Mouse (Mus musculus) heart, embryonic 14.5 days (tissue): ENCODE results near the gene Dnah5. TPM values are rescaled to one million over a fixed set of nuclear protein-coding genes. Genes with fewer than 3 reads are reported as not detected.

Source experiments
- ATAC-seq: fragments of 200-750 bp; cut with Nextera tagmentation; 2 replicates; pipeline ENCODE4 v1.8.0; 2017; ENCODE audit warnings: low read depth, moderate TSS enrichment; ENCODE audit not compliant: insufficient number of reproducible peaks, insufficient read depth, low FRiP score
- H3K27ac ChIP-seq, 2 experiments: fragments of 200-500 bp in 1 of 2; fragments of 300-500 bp in 1 of 2; sonication (generic) in 1 of 2; replicated peaks in 1 of 2; 2 replicates each; pipeline ENCODE4 v1.5.1; 2012 to 2014; ENCODE audit warnings: low read depth in 2 of 2, low read length in 2 of 2, control low read depth in 1 of 2, mild to moderate bottlenecking in 1 of 2, mixed read lengths in 1 of 2; ENCODE audit not compliant: control insufficient read depth in 1 of 2, insufficient read depth in 1 of 2
- H3K27me3 ChIP-seq: fragments of 300-500 bp; sonication (generic); 2 replicates; pipeline ENCODE4 v1.6.1; 2014; ENCODE audit warnings: mild to moderate bottlenecking, low read length, control low read depth; ENCODE audit not compliant: control insufficient read depth, insufficient read depth
- H3K36me3 ChIP-seq: fragments of 300-500 bp; sonication (generic); 2 replicates; pipeline ENCODE4 v1.6.1; 2014; ENCODE audit warnings: mild to moderate bottlenecking, control low read depth, low read length, mixed read lengths; ENCODE audit not compliant: control insufficient read depth, insufficient read depth
- H3K4me1 ChIP-seq, 2 experiments: fragments of 200-500 bp in 1 of 2; fragments of 300-500 bp in 1 of 2; sonication (generic) in 1 of 2; 2 replicates each; pipeline ENCODE4 v1.6.1; 2012 to 2014; ENCODE audit warnings: low read length in 2 of 2, control low read depth in 1 of 2, mixed read lengths in 1 of 2; ENCODE audit not compliant: control insufficient read depth in 2 of 2, insufficient read depth in 2 of 2
- H3K4me2 ChIP-seq: fragments of 300-500 bp; sonication (generic); 2 replicates; pipeline ENCODE4 v1.6.1; 2014; ENCODE audit warnings: mild to moderate bottlenecking, low read length
- H3K4me3 ChIP-seq, 2 experiments: fragments of 200-500 bp in 1 of 2; fragments of 300-500 bp in 1 of 2; sonication (generic) in 1 of 2; 2 replicates each; pipeline ENCODE4 v1.5.1; 2012 to 2014; ENCODE audit warnings: low read length in 2 of 2, mild to moderate bottlenecking in 2 of 2, control low read depth in 1 of 2, low read depth in 1 of 2, moderate library complexity in 1 of 2; ENCODE audit not compliant: control insufficient read depth in 1 of 2, insufficient read depth in 1 of 2
- H3K9ac ChIP-seq: fragments of 300-500 bp; sonication (generic); 2 replicates; pipeline ENCODE4 v1.6.1; 2014; ENCODE audit warnings: mild to moderate bottlenecking, low read length
- H3K9me3 ChIP-seq: fragments of 300-500 bp; sonication (generic); 2 replicates; pipeline ENCODE4 v1.6.1; 2016; ENCODE audit warnings: low read length, control low read depth; ENCODE audit not compliant: control insufficient read depth
- WGBS: fragments of 180-500 bp; shearing (Covaris S2); extraction: QIAGEN DNeasy Blood & Tissue Kit; methylation state at CpG from one replicate; pipeline ENCODE4 v1.1.7; 2014; 5-methylcytosine and 5-hydroxymethylcytosine counted together
- polyA plus RNA-seq: library from polyadenylated mRNA; unstranded; fragments of >200 nt; fragmentation: Nextera tagmentation; extraction: Ambion mirVana; gene quantifications from 2 replicates; pipeline ENCODE4 v1.2.1, GENCODE M21; 2014

The Dnah5 gene
- polyA plus RNA-seq = not detected in 2 replicates

DNA sequence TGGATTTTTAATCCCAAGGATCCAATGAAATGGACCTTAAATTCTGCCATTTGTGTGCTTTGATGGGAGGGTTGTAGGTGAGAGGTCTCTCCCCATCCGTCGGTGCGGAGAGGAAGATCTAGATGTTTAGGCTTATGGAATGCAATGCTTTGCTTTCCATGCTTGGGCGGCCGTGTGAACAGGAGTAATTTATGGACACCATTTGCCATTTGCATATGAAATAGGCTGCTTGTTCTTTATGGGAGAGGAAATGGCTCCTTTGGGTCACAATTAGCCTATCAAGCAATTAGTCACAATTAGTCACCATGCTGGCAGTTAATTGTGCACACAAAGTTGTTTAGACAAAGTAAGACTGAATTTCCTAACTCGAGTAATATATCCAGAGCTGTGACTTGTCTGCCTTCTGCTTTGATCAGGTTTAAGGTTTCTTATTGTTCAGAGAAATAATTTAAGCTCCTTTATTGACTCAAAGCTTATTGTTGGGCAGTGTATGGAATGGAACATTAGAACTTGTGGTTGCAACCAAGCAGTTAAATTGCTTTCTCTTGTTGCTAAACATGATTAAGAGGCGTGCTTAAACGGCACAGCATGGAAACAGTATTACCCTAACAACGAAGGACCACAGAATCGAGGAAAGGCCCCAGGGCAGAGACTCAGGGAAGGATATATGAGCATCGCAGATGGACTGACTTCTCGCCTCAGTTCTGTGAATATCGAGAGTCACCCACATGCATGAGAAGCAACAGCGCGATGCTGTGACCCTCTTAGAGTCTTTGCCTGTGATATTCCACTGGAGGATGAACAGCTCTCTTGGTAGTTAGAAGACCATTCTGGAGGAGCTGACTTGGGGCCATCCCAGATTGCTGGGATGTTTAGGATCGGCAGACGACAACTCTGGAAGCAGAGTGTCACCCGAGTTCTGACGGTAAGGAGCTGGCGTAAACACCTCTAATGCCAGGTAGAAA is at the start of gene Dnah5:
Gene Dnah5, plus strand, starts transcription at position 642 of the 965 bp plus-strand sequence.
- Histone ChIP-seq H3K4me3 (no peak within 1 kb of the TSS), H3K27ac (no peak within 1 kb of the TSS), H3K36me3 (no peaks in the 10 kb centered on the region), H3K4me1 (no peaks in the 10 kb centered on the region), H3K9me3 (no peaks in the 10 kb centered on the region), H3K4me2 (no peak within 1 kb of the TSS), H3K9ac (no peak within 1 kb of the TSS), H3K27me3 (no peaks in the 10 kb centered on the region)
- 84% methylated on average over 20 of the region's 20 CpGs for WGBS
- ATAC-seq = no peak

DNA sequence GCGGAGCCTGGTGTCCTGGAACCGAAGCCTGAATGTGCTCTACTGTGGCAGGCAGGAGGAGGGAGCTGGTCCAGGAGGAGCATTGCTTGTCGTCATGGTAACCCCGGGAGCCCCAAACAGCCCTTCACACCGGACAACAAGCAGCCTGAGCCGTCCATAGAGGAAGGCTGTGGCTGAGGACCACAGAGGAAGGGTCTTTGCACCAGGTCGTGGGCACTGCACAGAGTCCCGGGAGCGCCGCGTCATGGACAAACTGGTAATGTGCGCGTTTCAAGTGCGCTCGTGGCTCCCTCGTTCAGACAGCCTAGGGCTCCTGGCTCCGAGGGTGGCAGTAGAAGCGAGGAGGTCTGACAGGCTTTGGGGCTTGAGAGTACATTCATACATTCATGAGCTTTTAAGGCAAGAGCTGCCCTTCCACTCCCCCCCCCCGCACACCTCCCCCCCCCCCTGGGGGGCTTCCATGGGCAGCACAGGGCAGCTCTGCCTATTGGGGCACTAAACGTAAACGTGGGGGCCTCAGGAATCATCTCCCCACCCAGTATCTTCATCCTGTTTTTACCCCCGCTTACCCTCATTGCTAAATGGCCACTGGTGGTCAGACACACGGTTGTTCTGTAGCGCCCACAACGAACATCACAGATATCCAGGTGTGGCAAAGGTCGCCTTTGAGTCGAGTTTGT is 48.6 kb upstream of the Dnah5 start:
- ATAC-seq = no peak
- H3K27me3 ChIP-seq = no peaks in the 10 kb centered on the region; the same call in 1 of the 2 replicates
- peak overlapping the region; percentile 14; the same call in 1 of the 2 replicates for H3K9ac ChIP-seq
- H3K27ac ChIP-seq = no peak overlapping the region
- peak overlapping the region; percentile 69 for H3K4me2 ChIP-seq
- H3K36me3 ChIP-seq = no peaks in the 10 kb centered on the region
- peak overlapping the region; percentile 31 to 53 for H3K4me3 ChIP-seq
- peaks cover 3 to 11% of the 10 kb centered on the region in 2 experiments for H3K4me1 ChIP-seq
- no peaks in the 10 kb centered on the region for H3K9me3 ChIP-seq
- WGBS = 11% methylated on average over 27 of the region's 27 CpGs

- Histone ChIP-seq H3K4me2 (peak overlapping the region; percentile 63), H3K36me3 (no peaks in the 10 kb centered on the region), H3K4me3 (peak overlapping the region; percentile 54 to 58), H3K27me3 (no peaks in the 10 kb centered on the region; the same call in 1 of the 2 replicates), H3K27ac (peak overlapping the region; percentile 80 to 89), H3K9ac (peak overlapping the region; percentile 78), H3K4me1 (peaks cover 5 to 26% of the 10 kb centered on the region in 2 experiments), H3K9me3 (no peaks in the 10 kb centered on the region)
- ATAC-seq = peak; percentile 89
- WGBS = 2% methylated on average over 19 of the region's 19 CpGs
These were observed 44.6 kb upstream of the Dnah5 start for GRCm38 (mm10) chr15:28158771-28159489.

- H3K4me2 ChIP-seq = no peak overlapping the region
- H3K9ac ChIP-seq = no peak overlapping the region
- 87% methylated on average over 2 of the region's 2 CpGs for WGBS
- H3K4me1 ChIP-seq = peaks cover 2 to 19% of the 10 kb centered on the region in 2 experiments
- no peaks in the 10 kb centered on the region for H3K27me3 ChIP-seq
- no peak for ATAC-seq
- no peaks in the 10 kb centered on the region for H3K9me3 ChIP-seq
- 0 out of 4 replicates have a peak overlapping the region, but pooled peaks of 1 of the 2 experiments have one; percentile 30 for H3K27ac ChIP-seq
- H3K36me3 ChIP-seq = no peaks in the 10 kb centered on the region
- H3K4me3 ChIP-seq = no peak overlapping the region
These were observed 41.3 kb upstream of the Dnah5 start for GRCm38 (mm10) chr15:28162291-28162690.

DNA sequence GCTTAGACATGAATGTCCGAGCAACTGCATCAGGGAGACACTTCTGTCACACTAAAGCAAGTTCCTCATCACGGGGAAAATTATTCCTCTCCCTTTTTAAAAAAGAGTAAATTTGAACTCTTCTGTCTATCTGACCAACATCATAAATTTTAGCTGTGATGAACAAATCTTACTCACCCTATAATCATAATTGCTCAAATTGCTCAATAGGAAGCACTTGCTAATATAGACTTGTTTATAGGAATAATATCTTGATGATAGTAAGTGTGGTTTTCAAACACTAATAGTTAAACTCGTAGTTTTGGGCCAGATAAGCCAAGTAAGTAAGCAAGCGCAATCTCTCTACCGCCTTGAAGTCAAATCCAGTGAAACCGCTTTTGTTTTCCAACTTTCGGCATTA is 38.3 kb upstream of the Dnah5 start:
- Histone ChIP-seq H3K4me1 (peaks cover 2 to 15% of the 10 kb centered on the region in 2 experiments), H3K4me3 (no peak overlapping the region)
- WGBS = 77% methylated on average over 7 of the region's 7 CpGs

GRCm38 (mm10) chr15:28166090-28166489 is 37.5 kb upstream of the Dnah5 start:
- Histone ChIP-seq H3K9ac (no peak overlapping the region), H3K27ac (no peak overlapping the region), H3K36me3 (no peaks in the 10 kb centered on the region), H3K4me1 (peaks cover 2 to 14% of the 10 kb centered on the region in 2 experiments), H3K4me3 (no peak overlapping the region), H3K9me3 (no peaks in the 10 kb centered on the region), H3K4me2 (no peak overlapping the region), H3K27me3 (no peaks in the 10 kb centered on the region)
- WGBS = 82% methylated on average over 6 of the region's 6 CpGs
- no peak for ATAC-seq

More for the DNA sequence above, 38.3 kb upstream of the Dnah5 start:
- no peaks in the 10 kb centered on the region for H3K36me3 ChIP-seq
- no peaks in the 10 kb centered on the region for H3K9me3 ChIP-seq
- no peaks in the 10 kb centered on the region for H3K27me3 ChIP-seq
- no peak overlapping the region for H3K9ac ChIP-seq
- H3K4me2 ChIP-seq = no peak overlapping the region
- no peak for ATAC-seq
- H3K27ac ChIP-seq = no peak overlapping the region

DNA sequence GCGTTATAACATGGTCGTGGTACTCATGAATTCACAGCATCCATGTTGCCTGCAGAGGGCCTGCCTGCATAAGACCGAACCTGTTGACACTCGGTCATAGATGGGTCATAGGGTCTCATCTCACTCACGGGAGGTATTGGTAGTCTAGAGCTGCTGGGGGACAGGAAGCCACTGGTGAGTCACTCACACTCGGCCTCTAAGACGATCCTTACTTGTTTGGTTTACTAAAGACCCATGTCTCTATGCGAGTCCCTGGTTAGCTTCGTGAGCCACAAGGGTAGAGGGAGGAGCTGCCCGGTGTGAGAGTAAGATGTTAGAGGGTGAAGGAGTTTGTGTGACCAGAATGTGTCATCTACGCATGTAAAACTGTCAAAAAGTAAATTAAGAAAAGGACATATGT is 24.6 kb upstream of the Dnah5 start:
- Histone ChIP-seq H3K27me3 (no peaks in the 10 kb centered on the region), H3K9me3 (no peaks in the 10 kb centered on the region), H3K4me1 (no peaks in the 10 kb centered on the region), H3K27ac (no peak overlapping the region), H3K4me3 (no peak overlapping the region), H3K9ac (no peak overlapping the region), H3K4me2 (no peak overlapping the region), H3K36me3 (no peaks in the 10 kb centered on the region)
- no peak for ATAC-seq
- WGBS = 84% methylated on average over 11 of the region's 11 CpGs
